Mouse (Mus musculus) embryonic facial prominence, embryonic 13.5 days (tissue): ENCODE measurements around the gene Bud31. TPM values are rescaled to one million over a fixed set of nuclear protein-coding genes. Genes with fewer than 3 reads are reported as not detected.
"Not testable (repeated sequence)": the region's sequence is repeated elsewhere in the genome, so short reads cannot be mapped to it uniquely, and the experiment has no call there.

ENCODE experiments used
- ATAC-seq: fragments of 200-750 bp; cut with Nextera tagmentation; 2 replicates; pipeline ENCODE4 v1.8.0; 2017; ENCODE audit warnings: low read depth; ENCODE audit not compliant: insufficient number of reproducible peaks, insufficient read depth, low FRiP score, low TSS enrichment
- H3K27ac ChIP-seq: fragments of 300-500 bp; sonication (generic); 2 replicates; pipeline ENCODE4 v1.5.1; 2015; ENCODE audit warnings: moderate library complexity, mild to moderate bottlenecking, inconsistent platforms
- H3K27me3 ChIP-seq: fragments of 300-500 bp; sonication (generic); 2 replicates; pipeline ENCODE4 v1.6.1; 2015; ENCODE audit warnings: mild to moderate bottlenecking, inconsistent platforms
- H3K36me3 ChIP-seq: fragments of 300-500 bp; sonication (generic); 2 replicates; pipeline ENCODE4 v1.6.1; 2015; ENCODE audit warnings: mild to moderate bottlenecking, inconsistent platforms
- H3K4me1 ChIP-seq: fragments of 300-500 bp; sonication (generic); 2 replicates; pipeline ENCODE4 v1.6.1; 2015; ENCODE audit warnings: inconsistent platforms
- H3K4me2 ChIP-seq: fragments of 300-500 bp; sonication (generic); 2 replicates; pipeline ENCODE4 v1.6.1; 2015; ENCODE audit warnings: moderate library complexity, mild to moderate bottlenecking, inconsistent platforms
- H3K4me3 ChIP-seq: fragments of 300-500 bp; sonication (generic); 2 replicates; pipeline ENCODE4 v1.5.1; 2015; ENCODE audit warnings: mild to moderate bottlenecking, inconsistent platforms
- H3K9ac ChIP-seq: fragments of 300-500 bp; sonication (generic); 2 replicates; pipeline ENCODE4 v1.6.1; 2015; ENCODE audit warnings: mild to moderate bottlenecking, inconsistent platforms
- H3K9me3 ChIP-seq: fragments of 300-500 bp; sonication (generic); 2 replicates; pipeline ENCODE4 v1.6.1; 2016; ENCODE audit warnings: inconsistent platforms
- WGBS: fragments of 180-500 bp; shearing (Covaris S2); methylation state at CpG from one replicate; pipeline ENCODE4 v1.1.7; 2015; ENCODE audit warnings: mixed read lengths; 5-methylcytosine and 5-hydroxymethylcytosine counted together
- polyA plus RNA-seq: library from polyadenylated mRNA; unstranded; fragments of >200 nt; fragmentation: Nextera tagmentation; extraction: Ambion mirVana; gene quantifications from 2 replicates; pipeline ENCODE4 v1.2.1, GENCODE M21; 2015

The Bud31 gene
- polyA plus RNA-seq, 1 experiment from 2014 or later = 225 TPM

DNA sequence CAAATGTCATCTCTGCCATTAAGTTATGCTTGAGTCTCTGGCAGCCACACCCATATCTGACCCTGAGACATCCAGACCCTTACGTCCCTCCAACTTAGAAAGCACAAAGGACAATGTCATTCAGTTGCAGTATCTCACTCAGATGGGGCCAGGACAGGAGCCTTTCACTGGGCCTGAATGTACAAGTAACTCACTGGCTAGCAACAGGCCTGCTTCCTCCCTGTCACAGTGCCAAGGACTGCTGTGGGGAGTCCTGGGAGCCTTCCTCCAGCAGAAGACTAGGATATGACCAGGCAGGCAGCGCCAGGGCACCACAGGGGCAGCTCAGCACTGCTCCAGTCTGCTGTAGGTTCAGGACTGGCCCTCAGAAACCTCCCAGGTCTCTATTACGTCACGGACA is 11.0 kb upstream of the Bud31 start:
- H3K27ac ChIP-seq = no peak overlapping the region
- no peaks in the 10 kb centered on the region for H3K27me3 ChIP-seq
- H3K4me3 ChIP-seq = no peak overlapping the region
- H3K9me3 ChIP-seq = no peaks in the 10 kb centered on the region
- no peak for ATAC-seq
- no peak overlapping the region for H3K4me2 ChIP-seq
- H3K9ac ChIP-seq = no peak overlapping the region
- WGBS = 94% methylated on average over 4 of the region's 4 CpGs
- no peaks in the 10 kb centered on the region for H3K4me1 ChIP-seq
- H3K36me3 ChIP-seq = peaks cover 97% of the 10 kb centered on the region

GRCm38 (mm10) chr5:145129773-145130172 is 10.4 kb upstream of the Bud31 start:
- not testable (repeated sequence) for H3K4me1 ChIP-seq, ATAC-seq, H3K4me3 ChIP-seq, H3K9me3 ChIP-seq, H3K4me2 ChIP-seq, H3K27me3 ChIP-seq, H3K27ac ChIP-seq, H3K9ac ChIP-seq
- peaks cover 97% of the 10 kb centered on the region for H3K36me3 ChIP-seq
- 89% methylated on average over 5 of the region's 6 CpGs for WGBS

DNA sequence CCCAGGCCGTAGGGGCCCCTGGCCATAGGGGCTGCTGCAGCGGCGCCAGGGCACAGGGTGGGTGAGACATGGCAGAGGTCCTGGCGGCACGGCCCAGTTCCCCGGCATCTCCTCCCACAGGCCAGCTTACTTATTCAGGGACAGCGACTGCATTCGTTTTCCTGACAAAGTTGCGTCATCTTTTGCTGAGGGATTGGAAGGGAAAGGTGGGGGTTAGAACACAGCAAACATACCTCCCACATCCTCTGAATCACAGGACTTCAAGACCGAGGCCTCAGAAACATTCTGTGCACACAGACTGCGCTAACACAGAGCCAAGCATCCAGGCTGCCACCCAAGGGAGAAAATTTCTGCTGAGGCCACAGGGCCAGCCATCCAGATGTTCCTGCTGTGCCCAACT is 10.0 kb upstream of the Bud31 start:
- Histone ChIP-seq H3K27me3 (no peaks in the 10 kb centered on the region), H3K4me1 (no peaks in the 10 kb centered on the region), H3K9me3 (no peaks in the 10 kb centered on the region), H3K27ac (no peak overlapping the region), H3K4me3 (no peak overlapping the region), H3K9ac (no peak overlapping the region), H3K36me3 (peaks cover 97% of the 10 kb centered on the region), H3K4me2 (no peak overlapping the region)
- no peak for ATAC-seq
- WGBS = 86% methylated on average over 11 of the region's 11 CpGs

DNA sequence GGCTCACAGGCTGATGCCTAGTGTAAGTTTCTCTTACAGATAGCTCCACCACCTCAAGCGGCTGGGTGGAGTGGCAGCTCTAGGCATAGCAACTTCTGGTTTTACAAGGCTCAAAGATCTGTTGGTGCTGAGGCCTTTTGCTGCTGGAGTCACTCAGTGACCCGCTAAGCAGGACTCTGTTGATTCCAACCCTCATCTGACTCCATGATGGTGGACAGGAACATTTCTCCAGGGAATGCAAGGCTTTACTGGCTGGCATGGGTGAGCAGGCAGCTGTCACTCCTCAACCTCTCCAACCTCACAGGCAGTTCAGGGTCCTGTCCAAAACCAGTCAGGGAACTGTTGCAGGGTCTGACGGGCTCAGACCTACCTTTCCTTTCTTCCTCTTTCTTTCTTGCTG is 9.2 kb upstream of the Bud31 start:
- H3K4me2 ChIP-seq = no peak overlapping the region
- H3K4me3 ChIP-seq = no peak overlapping the region
- H3K36me3 ChIP-seq = peaks cover 95% of the 10 kb centered on the region
- WGBS = 91% methylated on average over 3 of the region's 3 CpGs
- no peaks in the 10 kb centered on the region for H3K4me1 ChIP-seq
- no peaks in the 10 kb centered on the region for H3K27me3 ChIP-seq
- H3K9me3 ChIP-seq = no peaks in the 10 kb centered on the region
- H3K27ac ChIP-seq = no peak overlapping the region
- ATAC-seq = no peak
- no peak overlapping the region for H3K9ac ChIP-seq

DNA sequence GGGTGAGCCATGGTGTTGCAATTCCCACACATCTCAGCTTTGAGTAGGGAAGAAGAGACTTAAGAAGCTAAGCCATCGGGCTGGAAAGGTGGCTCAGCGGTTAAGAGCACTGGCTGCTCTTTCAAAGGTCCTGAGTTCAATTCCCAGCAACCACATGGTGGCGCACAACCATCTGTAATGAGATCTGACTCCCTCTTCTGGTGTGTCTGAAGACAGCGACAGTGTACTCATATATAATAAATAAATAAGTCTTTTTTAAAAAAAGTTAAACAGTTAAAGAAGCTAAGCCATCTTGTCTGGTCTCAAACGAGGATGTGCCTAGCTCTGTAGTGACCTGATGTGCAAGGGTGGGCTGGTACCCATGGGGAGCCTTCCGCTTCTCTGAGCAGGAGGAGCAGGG is 6.9 kb upstream of the Bud31 start:
- H3K4me3 ChIP-seq, H3K27me3 ChIP-seq, H3K4me2 ChIP-seq, ATAC-seq, H3K9me3 ChIP-seq, H3K27ac ChIP-seq, H3K9ac ChIP-seq: not testable (repeated sequence)
- peaks cover 11% of the 10 kb centered on the region for H3K4me1 ChIP-seq
- 87% methylated on average over 6 of the region's 6 CpGs for WGBS
- peaks cover 86% of the 10 kb centered on the region for H3K36me3 ChIP-seq

DNA sequence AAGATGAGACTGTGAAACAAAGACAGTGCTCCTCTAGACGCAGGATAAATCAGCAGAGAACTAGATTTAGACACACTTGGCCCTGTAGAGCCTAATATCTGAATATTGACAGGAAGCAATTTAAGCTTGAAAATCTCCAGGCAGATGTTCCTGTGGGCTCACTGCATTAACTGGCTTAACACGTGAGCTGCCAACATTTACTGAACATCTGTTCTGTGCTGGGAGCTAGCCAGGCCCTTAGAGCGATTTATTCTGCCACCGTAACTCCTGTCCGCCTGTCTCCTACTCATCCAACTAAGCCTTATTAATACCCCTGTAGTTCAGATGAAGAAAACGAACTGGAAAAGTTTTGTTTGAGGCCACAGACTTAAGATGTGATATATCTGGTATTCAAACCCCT is 1.3 kb upstream of the Bud31 start:
- H3K27me3 ChIP-seq = no peaks in the 10 kb centered on the region
- peak overlapping the region; percentile 91; the same call in 1 of the 2 replicates for H3K27ac ChIP-seq
- WGBS = 8% methylated on average over 6 of the region's 6 CpGs
- peak overlapping the region; percentile 97 for H3K9ac ChIP-seq
- H3K36me3 ChIP-seq = peaks cover 57% of the 10 kb centered on the region
- H3K4me2 ChIP-seq = peak overlapping the region; percentile 82
- peaks cover 26% of the 10 kb centered on the region for H3K4me1 ChIP-seq
- H3K9me3 ChIP-seq = no peaks in the 10 kb centered on the region
- H3K4me3 ChIP-seq = peak overlapping the region; percentile 93
- ATAC-seq = no peak

- ATAC-seq = no peak
- H3K27ac ChIP-seq = peak overlapping the region; percentile 91
- no peaks in the 10 kb centered on the region for H3K27me3 ChIP-seq
- H3K4me3 ChIP-seq = peak overlapping the region; percentile 93
- peak overlapping the region; percentile 82 for H3K4me2 ChIP-seq
- H3K36me3 ChIP-seq = peaks cover 57% of the 10 kb centered on the region
- peak overlapping the region; percentile 97 for H3K9ac ChIP-seq
- under 1% methylated on average over 18 of the region's 18 CpGs for WGBS
- no peaks in the 10 kb centered on the region for H3K9me3 ChIP-seq
- peaks cover 26% of the 10 kb centered on the region for H3K4me1 ChIP-seq
Measured at GRCm38 (mm10) chr5:145140611-145141010, 449 bp downstream of the Bud31 start.

- H3K9ac ChIP-seq = no peak overlapping the region
- H3K9me3 ChIP-seq = no peaks in the 10 kb centered on the region
- H3K4me2 ChIP-seq = no peak overlapping the region
- no peaks in the 10 kb centered on the region for H3K27me3 ChIP-seq
- no peak overlapping the region for H3K4me3 ChIP-seq
- H3K36me3 ChIP-seq = peaks cover 98% of the 10 kb centered on the region
- no peaks in the 10 kb centered on the region for H3K4me1 ChIP-seq
- WGBS = 89% methylated on average over 5 of the region's 5 CpGs
- ATAC-seq = no peak
- H3K27ac ChIP-seq = no peak overlapping the region
Measured at GRCm38 (mm10) chr5:145147748-145148147, 7.6 kb downstream of the Bud31 start.

DNA sequence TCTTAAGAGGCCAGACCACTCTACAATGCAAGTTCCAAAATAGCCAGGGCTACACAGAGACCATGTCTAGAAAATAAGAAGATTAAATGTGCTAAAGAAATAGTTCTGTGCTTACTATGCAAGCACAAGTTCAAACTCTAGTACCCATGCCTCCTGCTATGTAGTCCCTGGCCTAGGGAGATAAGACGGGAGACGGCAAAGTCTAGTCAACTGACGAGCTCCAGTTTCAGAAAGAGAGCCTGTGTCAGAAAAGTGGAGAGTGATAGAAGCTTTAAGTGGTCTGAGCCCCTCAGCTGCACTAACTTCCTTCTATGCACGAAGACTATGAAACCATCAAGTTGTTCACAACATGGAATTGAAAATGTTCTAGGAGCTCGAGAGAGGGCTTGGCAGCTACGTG is 9.1 kb downstream of the Bud31 start:
- Histone ChIP-seq H3K27me3 (no peaks in the 10 kb centered on the region), H3K4me2 (no peak overlapping the region), H3K27ac (no peak overlapping the region), H3K36me3 (peaks cover 98% of the 10 kb centered on the region), H3K9me3 (no peaks in the 10 kb centered on the region), H3K4me3 (no peak overlapping the region), H3K4me1 (no peaks in the 10 kb centered on the region), H3K9ac (no peak overlapping the region)
- 93% methylated on average over 6 of the region's 6 CpGs for WGBS
- no peak for ATAC-seq

- no peak overlapping the region for H3K4me3 ChIP-seq
- WGBS = 96% methylated on average over 5 of the region's 5 CpGs
- H3K4me1 ChIP-seq = no peaks in the 10 kb centered on the region
- no peak overlapping the region for H3K27ac ChIP-seq
- H3K27me3 ChIP-seq = no peaks in the 10 kb centered on the region
- H3K4me2 ChIP-seq = no peak overlapping the region
- no peaks in the 10 kb centered on the region for H3K9me3 ChIP-seq
- peaks cover 92% of the 10 kb centered on the region for H3K36me3 ChIP-seq
- no peak for ATAC-seq
- H3K9ac ChIP-seq = no peak overlapping the region
Measured at GRCm38 (mm10) chr5:145152690-145153089, 12.5 kb downstream of the Bud31 start.

- 93% methylated on average over 14 of the region's 14 CpGs for WGBS
- H3K9me3 ChIP-seq = no peaks in the 10 kb centered on the region
- H3K4me1 ChIP-seq = peaks cover 8% of the 10 kb centered on the region
- H3K27me3 ChIP-seq = no peaks in the 10 kb centered on the region
- H3K36me3 ChIP-seq = peaks cover 80% of the 10 kb centered on the region
- no peak overlapping the region for H3K4me2 ChIP-seq
- ATAC-seq = no peak
- no peak overlapping the region for H3K4me3 ChIP-seq
- H3K27ac ChIP-seq = no peak overlapping the region
- H3K9ac ChIP-seq = no peak overlapping the region
Measured at GRCm38 (mm10) chr5:145161361-145161760, 21.2 kb downstream of the Bud31 start.

DNA sequence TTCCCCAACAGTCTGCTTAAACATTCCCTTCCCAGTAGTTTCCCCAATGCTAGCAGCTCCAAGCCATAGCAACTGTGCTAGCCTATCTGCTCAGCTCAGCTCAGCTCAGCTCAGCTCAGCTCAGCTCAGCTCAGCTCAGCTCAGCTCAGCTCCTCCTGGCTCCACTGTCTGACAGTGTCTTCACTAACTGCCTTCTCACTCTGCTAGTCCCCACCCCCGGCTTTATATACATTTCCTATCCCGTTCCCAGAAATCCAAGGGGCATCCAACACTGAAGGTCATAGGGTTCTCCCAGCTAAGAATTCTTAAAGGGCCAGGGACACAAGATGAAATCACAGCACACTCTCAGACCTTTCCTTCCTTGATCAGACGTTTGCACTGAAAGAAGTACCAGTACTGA is 24.5 kb downstream of the Bud31 start:
- Histone ChIP-seq H3K4me2 (no peak overlapping the region), H3K4me1 (peaks cover 22% of the 10 kb centered on the region), H3K9ac (peak overlapping the region; percentile 36; the same call in 1 of the 2 replicates), H3K36me3 (peaks cover 52% of the 10 kb centered on the region), H3K27me3 (no peaks in the 10 kb centered on the region), H3K4me3 (no peak overlapping the region), H3K9me3 (no peaks in the 10 kb centered on the region), H3K27ac (no peak overlapping the region)
- no peak for ATAC-seq
- WGBS = 61% methylated on average over 3 of the region's 3 CpGs

GRCm38 (mm10) chr5:145165184-145165583 is 25.0 kb downstream of the Bud31 start:
- Histone ChIP-seq H3K4me2 (no peak overlapping the region), H3K4me3 (no peak overlapping the region), H3K9ac (peak overlapping the region; percentile 36; the same call in 1 of the 2 replicates), H3K27ac (no peak overlapping the region), H3K9me3 (no peaks in the 10 kb centered on the region), H3K27me3 (no peaks in the 10 kb centered on the region), H3K36me3 (peaks cover 50% of the 10 kb centered on the region), H3K4me1 (peaks cover 22% of the 10 kb centered on the region)
- no peak for ATAC-seq
- WGBS = 81% methylated on average over 15 of the region's 15 CpGs
